Mouse (Mus musculus): ENCODE measurements around the gene Mid1.

DNA sequence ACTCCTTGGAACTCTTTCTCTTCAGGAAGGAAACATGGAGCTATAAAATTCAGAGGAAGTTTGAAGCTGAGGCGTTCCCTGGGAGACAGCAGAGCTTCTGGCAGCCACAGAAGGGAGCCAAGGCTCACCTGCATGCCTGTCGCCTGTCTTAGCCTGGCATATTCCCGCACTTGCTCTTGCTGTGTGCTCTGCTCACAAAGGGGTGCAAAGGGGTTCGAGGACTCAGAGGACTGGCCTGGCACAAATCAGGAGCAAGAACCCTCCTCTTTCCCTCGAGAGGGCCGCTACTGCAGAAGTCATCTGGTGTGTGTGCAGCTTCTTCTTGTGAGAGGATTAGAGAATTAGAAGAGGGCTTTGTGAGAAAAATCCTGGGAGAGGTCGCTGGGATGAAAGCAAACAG, 142.7 kb downstream of the Mid1 start:
- no peak for TF ChIP-seq CTCF (IDR thresholded peaks at IDR 0.05)
- no peak for TF ChIP-seq EP300 (IDR thresholded peaks at IDR 0.05; ENCODE audit: insufficient read depth, low read depth, low read length)
- no peak for TF ChIP-seq POLR2A (IDR thresholded peaks at IDR 0.05; ENCODE audit: insufficient read depth, low read depth, low read length)

All from heart, adult 2 months (tissue).